In the genomic region with DNA sequence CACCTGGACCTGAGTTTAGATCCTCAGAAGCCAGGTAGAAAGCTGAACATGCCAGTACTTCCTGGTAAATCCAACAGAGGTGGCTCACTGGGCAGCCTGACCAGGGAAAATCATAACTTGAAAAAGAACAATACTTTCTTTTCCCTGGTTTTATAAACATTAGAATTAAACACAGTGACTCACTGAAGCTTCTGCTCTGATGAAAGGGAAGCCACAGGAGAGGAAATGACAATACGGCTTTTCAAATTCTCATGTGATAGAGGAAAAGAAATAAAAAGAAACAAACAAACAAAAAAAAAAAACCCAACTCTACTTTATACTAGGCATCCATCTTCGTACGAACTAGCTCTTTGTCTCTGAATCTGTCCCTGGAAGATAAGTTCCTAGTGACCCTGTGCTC, we compare ENCODE assay signal across 23 mouse cellular contexts. TPM values are rescaled to one million over a fixed set of nuclear protein-coding genes. Genes with fewer than 3 reads are reported as not detected.
DNase-seq lines count a peak whose midpoint lies in the region; ATAC-seq and TF ChIP-seq lines count a peak whose summit lies in the region.
"Had no signal": no experiment of that assay in that cellular context is flagged by ENCODE, and none has a peak within 500 bp of the region (broad histone marks: within the 10 kb centered on the region; RNA-seq: fewer than 3 reads in every experiment).

No protein-coding gene starts in this region.

- no peaks in the 10 kb centered on the region for H3K4me1 ChIP-seq in kidney, adult 2 months (ENCODE audit: control insufficient read depth, insufficient read depth, low read length)
- no peaks in the 10 kb centered on the region for H3K4me1 ChIP-seq in kidney, embryonic 14.5 days (ENCODE audit: control insufficient read depth, insufficient read depth, low read length)
- peaks cover 4% of the 10 kb centered on the region for H3K4me1 ChIP-seq in embryonic fibroblast, embryonic 13.5 days (ENCODE audit: control insufficient read depth, insufficient read depth, low read length)
- H3K4me1 ChIP-seq: embryonic facial prominence, embryonic 15.5 days; forebrain, embryonic 13.5 days; heart, embryonic 10.5 days; hindbrain, embryonic 12.5 days had no signal

- TF ChIP-seq CTCF in kidney, adult 2 months (conservative IDR thresholded peaks at IDR 0.05; ENCODE audit: insufficient read depth, insufficient read length, low read depth, low read length), result no peak
- no peak for TF ChIP-seq CTCF in embryonic fibroblast, embryonic 13.5 days (IDR thresholded peaks at IDR 0.05; ENCODE audit: borderline replicate concordance, insufficient read depth, low read length)

- H3K4me3 ChIP-seq in kidney, adult 2 months (ENCODE audit: insufficient read depth, low read depth, low read length), result no peak overlapping the region
- no peak overlapping the region for H3K4me3 ChIP-seq in kidney, embryonic 14.5 days (ENCODE audit: low read length)
- no peak overlapping the region for H3K4me3 ChIP-seq in embryonic fibroblast, embryonic 13.5 days (ENCODE audit: insufficient read depth, low read length)
- H3K4me3 ChIP-seq: embryonic facial prominence, embryonic 15.5 days; forebrain, embryonic 13.5 days; heart, embryonic 10.5 days; hindbrain, embryonic 12.5 days had no signal

- no peak for ATAC-seq in kidney, embryonic 14.5 days (ENCODE audit: low FRiP score, low TSS enrichment)
- ATAC-seq: forebrain, embryonic 13.5 days; hindbrain, embryonic 16.5 days had no signal

- no peak for TF ChIP-seq POLR2A in kidney, adult 2 months (IDR thresholded peaks at IDR 0.05; ENCODE audit: low read depth, low read length)
- no peak for TF ChIP-seq POLR2A in embryonic fibroblast, embryonic 13.5 days (IDR thresholded peaks at IDR 0.05; ENCODE audit: low read depth, low read length)

- no peaks in the 10 kb centered on the region for H3K36me3 ChIP-seq in kidney, adult 2 months (ENCODE audit: control insufficient read depth, insufficient read depth, low read length)
- H3K36me3 ChIP-seq in kidney, embryonic 14.5 days (ENCODE audit: control insufficient read depth, insufficient read depth, low read length), result no peaks in the 10 kb centered on the region
- H3K36me3 ChIP-seq: embryonic facial prominence, embryonic 15.5 days; G1E; heart, embryonic 10.5 days; hindbrain, embryonic 12.5 days had no signal

- peak overlapping the region; percentile 85 for H3K27ac ChIP-seq in kidney, adult 2 months (ENCODE audit: insufficient read depth, low read depth, low read length)
- no peak overlapping the region for H3K27ac ChIP-seq in kidney, embryonic 14.5 days (ENCODE audit: low read depth, low read length)
- H3K27ac ChIP-seq in embryonic fibroblast, embryonic 13.5 days (ENCODE audit: insufficient read depth, low read length), result peak overlapping the region; percentile 45; the same call in 1 of the 2 replicates
- H3K27ac ChIP-seq: embryonic facial prominence, embryonic 15.5 days; forebrain, embryonic 13.5 days; heart, embryonic 10.5 days; hindbrain, embryonic 12.5 days had no signal

- no peaks in the 10 kb centered on the region for H3K27me3 ChIP-seq in kidney, adult 2 months (replicated peaks; ENCODE audit: control insufficient read depth, insufficient read depth, low read length)
- H3K27me3 ChIP-seq in kidney, embryonic 14.5 days (ENCODE audit: control insufficient read depth, insufficient read depth, low read length), result no peaks in the 10 kb centered on the region
- H3K27me3 ChIP-seq: embryonic facial prominence, embryonic 15.5 days; forebrain, embryonic 13.5 days; hindbrain, embryonic 12.5 days had no signal

- DNase-seq in kidney, adult 2 months, result no peak
- DNase-seq in Muller cell, postnatal 12 days (ENCODE audit: inconsistent ontology term), result peak; percentile 1
- DNase-seq in naive thymus-derived CD4-positive, alpha-beta T cell, adult 2 months (ENCODE audit: low read depth), result peak; percentile 62
- no peak for DNase-seq in left cerebral cortex, adult 18-20 months (ENCODE audit: low spot score in 2 of 2)
- no peak for DNase-seq in right cerebral cortex, postnatal 10 days (ENCODE audit: low spot score in 2 of 2)
- no peak for DNase-seq in cerebellum, adult 18-20 months
- DNase-seq: adrenal gland, adult 2 months; adrenal gland, postnatal 25 days; cerebellum, adult 8-10 months; cerebellum, postnatal 14 days; embryo, embryonic 11 days; gastrocnemius, postnatal 36 days; heart, adult 18-20 months; heart, postnatal 10 days; heart, postnatal 4 days had no signal

- WGBS in kidney, adult 2 months, result 62% methylated on average over 3 of the region's 3 CpGs
- 79% methylated on average over 3 of the region's 3 CpGs for WGBS in kidney, embryonic 14.5 days

- no peak overlapping the region for H3K9ac ChIP-seq in kidney, embryonic 14.5 days (ENCODE audit: low read depth, low read length)
- H3K9ac ChIP-seq: embryonic facial prominence, embryonic 15.5 days; forebrain, embryonic 13.5 days; hindbrain, embryonic 12.5 days had no signal

- H3K4me2 ChIP-seq in kidney, embryonic 14.5 days (replicated peaks; ENCODE audit: low read depth, low read length), result no peak overlapping the region
- H3K4me2 ChIP-seq: embryonic facial prominence, embryonic 15.5 days; forebrain, embryonic 13.5 days; hindbrain, embryonic 12.5 days had no signal

- H3K9me3 ChIP-seq in kidney, embryonic 14.5 days (ENCODE audit: control insufficient read depth, low read length), result no peaks in the 10 kb centered on the region
- H3K9me3 ChIP-seq: embryonic facial prominence, embryonic 15.5 days; forebrain, embryonic 13.5 days; G1E; heart, embryonic 10.5 days; hindbrain, embryonic 12.5 days had no signal

RNA-seq across cellular contexts. Expression of a gene that starts 4.0 kb away (rescaled TPM):
- polyA plus RNA-seq in kidney, adult 2 months (2012; rRNA removed), result 0.91 and 1.4 TPM in 2 replicates
- polyA plus RNA-seq in kidney, embryonic 14.5 days (2014; fragmentation: Nextera tagmentation; extraction: Ambion mirVana), result 0.37 and 0.69 TPM in 2 replicates
- polyA plus RNA-seq in embryonic fibroblast, embryonic 13.5 days (2011; ENCODE audit: insufficient read length, low read depth, missing spikeins), result 1.4 and 1.6 TPM in 2 replicates
- total RNA-seq in left cerebral cortex, adult 18-20 months (2021), result not detected
- polyA plus RNA-seq: G1E had no signal

RNA-seq across cellular contexts. Expression of a gene that starts 24.7 kb away (rescaled TPM):
- 8.9 and 9.6 TPM in 2 replicates for polyA plus RNA-seq in kidney, adult 2 months (2012; rRNA removed)
- 47.0 and 64.4 TPM in 2 replicates for polyA plus RNA-seq in kidney, embryonic 14.5 days (2014; fragmentation: Nextera tagmentation; extraction: Ambion mirVana)
- 99.8 and 117 TPM in 2 replicates for polyA plus RNA-seq in embryonic fibroblast, embryonic 13.5 days (2011; ENCODE audit: insufficient read length, low read depth, missing spikeins)
- 10 to 100 TPM; 53.2 to 57.8 TPM for total RNA-seq in left cerebral cortex, adult 18-20 months (2021)

RNA-seq across cellular contexts. Expression of a gene that starts 24.9 kb away (rescaled TPM):
- 5.4 and 5.6 TPM in 2 replicates for polyA plus RNA-seq in kidney, adult 2 months (2012; rRNA removed)
- 15.1 and 15.7 TPM in 2 replicates for polyA plus RNA-seq in kidney, embryonic 14.5 days (2014; fragmentation: Nextera tagmentation; extraction: Ambion mirVana)
- 13.4 and 15.9 TPM in 2 replicates for polyA plus RNA-seq in embryonic fibroblast, embryonic 13.5 days (2011; ENCODE audit: insufficient read length, low read depth, missing spikeins)
- 1 to 10 TPM; 1.7 to 2.1 TPM for total RNA-seq in left cerebral cortex, adult 18-20 months (2021)
- polyA plus RNA-seq: G1E had no signal

Comparison
In these comparisons a context has a peak if more than half of its experiments do, and no peak if none do; other contexts are left out.
1. DNase-seq: peak in Muller cell, postnatal 12 days (single experiment) and naive thymus-derived CD4-positive, alpha-beta T cell, adult 2 months (single experiment); none in kidney, adult 2 months (single experiment), left cerebral cortex, adult 18-20 months (0 of 2), right cerebral cortex, postnatal 10 days (0 of 2) and cerebellum, adult 18-20 months (0 of 2).